Comparison of ENCODE assay signal across 9 mouse cellular contexts in the genomic region with DNA sequence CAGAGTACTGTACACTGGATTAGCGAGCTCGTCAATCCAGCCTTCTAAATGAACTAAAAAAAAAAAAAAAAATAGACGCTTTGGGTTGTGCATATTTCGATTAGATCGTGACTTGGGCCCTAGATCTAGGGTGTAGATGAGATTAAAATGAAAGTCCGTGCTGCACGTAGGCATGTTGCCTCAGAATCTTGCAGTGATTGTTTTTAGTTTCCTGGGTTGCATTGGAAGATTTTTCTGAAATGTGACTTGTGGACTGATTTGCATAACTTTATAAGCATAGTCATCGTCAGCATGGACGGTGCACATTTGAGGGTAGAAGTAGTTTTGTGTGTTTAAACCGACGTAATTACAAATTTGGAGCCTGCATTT. TPM values are rescaled to one million over a fixed set of nuclear protein-coding genes. Genes with fewer than 3 reads are reported as not detected.
DNase-seq lines count a peak whose midpoint lies in the region; ATAC-seq lines count a peak whose summit lies in the region.
"Had no signal": no experiment of that assay in that cellular context is flagged by ENCODE, and none has a peak within 500 bp of the region (broad histone marks: within the 10 kb centered on the region; RNA-seq: fewer than 3 reads in every experiment).

No protein-coding gene starts in this region.

- peak; percentile 33 for DNase-seq in thymus, postnatal 0 days (ENCODE audit: low spot score)
- no peak for DNase-seq in thymus, adult 18-20 months
- no peak for DNase-seq in liver, embryonic 11.5 days (ENCODE audit: low spot score)
- DNase-seq in urinary bladder, postnatal 36 days (ENCODE audit: low spot score in 2 of 2), result no peak
- DNase-seq in cerebellum, adult 9-10 months, result no peak
- DNase-seq in gastrocnemius, postnatal 36 days, result no peak

- peaks cover 48% of the 10 kb centered on the region for H3K4me1 ChIP-seq in erythroblast, embryonic 14.5 days (ENCODE audit: control insufficient read depth)
- peaks cover 20% of the 10 kb centered on the region for H3K4me1 ChIP-seq in liver, embryonic 11.5 days (replicated peaks; ENCODE audit: control insufficient read depth, insufficient read depth, low read length)

- H3K4me2 ChIP-seq in liver, embryonic 11.5 days, result peak overlapping the region; percentile 95

- intact Hi-C loops in gastrocnemius, postnatal 36 days (cut with DNase I), result loop anchor here (5.0 to 10.0 kb wide), 2 partner anchors 49 to 196 kb away; no protein-coding TSS in a partner anchor

- H3K9ac ChIP-seq in liver, embryonic 11.5 days (ENCODE audit: low read depth, low read length), result peak overlapping the region; percentile 97

- WGBS in liver, embryonic 11.5 days, result 1% methylated on average over 11 of the region's 11 CpGs

- no peak overlapping the region for H3K27ac ChIP-seq in liver, embryonic 11.5 days (ENCODE audit: low read depth, low read length)

- H3K4me3 ChIP-seq in erythroblast, embryonic 14.5 days (replicated peaks), result peak overlapping the region; percentile 87
- H3K4me3 ChIP-seq in liver, embryonic 11.5 days (ENCODE audit: low read depth, low read length), result peak overlapping the region; percentile 97

- H3K27me3 ChIP-seq in erythroblast, embryonic 14.5 days (ENCODE audit: control insufficient read depth), result peaks cover 19% of the 10 kb centered on the region
- no peaks in the 10 kb centered on the region for H3K27me3 ChIP-seq in liver, embryonic 11.5 days (replicated peaks; ENCODE audit: control insufficient read depth, insufficient read depth, low read length)

- ATAC-seq in erythroblast, adult 5-6 weeks (replicated peaks; ENCODE audit: low FRiP score, poor library complexity, severe bottlenecking), result no peak
- no peak for ATAC-seq in liver, embryonic 11.5 days (replicated peaks; ENCODE audit: low FRiP score)
- ATAC-seq: inflammation-experienced regulatory T-cells, adult 6 months had no signal

- peaks cover 2% of the 10 kb centered on the region for H3K36me3 ChIP-seq in erythroblast, embryonic 14.5 days (ENCODE audit: control insufficient read depth)
- H3K36me3 ChIP-seq in liver, embryonic 11.5 days (ENCODE audit: control insufficient read depth, insufficient read depth, low read length), result no peaks in the 10 kb centered on the region

- no peaks in the 10 kb centered on the region for H3K9me3 ChIP-seq in erythroblast, embryonic 14.5 days (ENCODE audit: control insufficient read depth, low read length)
- no peaks in the 10 kb centered on the region for H3K9me3 ChIP-seq in liver, embryonic 11.5 days (ENCODE audit: control insufficient read depth, low read length)

RNA-seq across cellular contexts. Expression of gene Pten, which starts 1.5 kb away (rescaled TPM):
- polyA plus RNA-seq in erythroblast, embryonic 14.5 days (2012), result 0.32 and 0.36 TPM in 2 replicates
- total RNA-seq in erythroblast, adult 5-6 weeks (2015; ENCODE audit: low replicate concordance), result 24.7 and 26.5 TPM in 2 replicates
- total RNA-seq in erythroblast, adult 5-6 weeks (2017; ENCODE audit: low replicate concordance), result 21.7 and 29.8 TPM in 2 replicates
- 17.7 and 22.9 TPM in 2 replicates for polyA plus RNA-seq in thymus, postnatal 0 days (2015; fragmentation: Nextera tagmentation; extraction: Ambion mirVana)
- polyA plus RNA-seq in liver, embryonic 11.5 days (2014; fragmentation: Nextera tagmentation; extraction: Ambion mirVana), result 6.6 and 6.8 TPM in 2 replicates
- total RNA-seq in gastrocnemius, postnatal 36 days (2021), result 10 to 100 TPM; 31.3 to 32.0 TPM

RNA-seq across cellular contexts. Expression of gene Atad1, which starts 19.2 kb away (rescaled TPM):
- polyA plus RNA-seq in erythroblast, embryonic 14.5 days (2012), result 0.06 and 0.11 TPM in 2 replicates
- total RNA-seq in erythroblast, adult 5-6 weeks (2015; ENCODE audit: low replicate concordance), result 16.3 and 25.7 TPM in 2 replicates
- 11.6 and 19.2 TPM in 2 replicates for total RNA-seq in erythroblast, adult 5-6 weeks (2017; ENCODE audit: low replicate concordance)
- polyA plus RNA-seq in thymus, postnatal 0 days (2015; fragmentation: Nextera tagmentation; extraction: Ambion mirVana), result 76.7 and 77.8 TPM in 2 replicates
- 58.3 and 58.6 TPM in 2 replicates for polyA plus RNA-seq in liver, embryonic 11.5 days (2014; fragmentation: Nextera tagmentation; extraction: Ambion mirVana)
- total RNA-seq in gastrocnemius, postnatal 36 days (2021), result 10 to 100 TPM; 50.7 to 53.3 TPM

Comparison
In these comparisons a context has a peak if more than half of its experiments do, and no peak if none do; other contexts are left out.
1. RNA of gene Atad1, which starts 19.2 kb away (polyA plus RNA-seq): 76.7 to 77.8 TPM in thymus, postnatal 0 days and 58.3 to 58.6 TPM in liver, embryonic 11.5 days; 0.06 to 0.11 TPM in erythroblast, embryonic 14.5 days; every median in the first group is over 10 times any median in the second.